8 mouse cellular contexts compared by ENCODE assay signal in genomic region chr17:46552151-46552550, GRCm38 (mm10). TPM values are rescaled to one million over a fixed set of nuclear protein-coding genes. Genes with fewer than 3 reads are reported as not detected.
DNase-seq lines count a peak whose midpoint lies in the region; ATAC-seq and TF ChIP-seq lines count a peak whose summit lies in the region.
"Had no signal": no experiment of that assay in that cellular context is flagged by ENCODE, and none has a peak within 500 bp of the region (broad histone marks: within the 10 kb centered on the region; RNA-seq: fewer than 3 reads in every experiment).

No protein-coding gene starts in this region.

- 87% methylated on average over 7 of the region's 7 CpGs for WGBS in kidney, postnatal 0 days
- 79% methylated on average over 7 of the region's 7 CpGs for WGBS in forebrain, embryonic 12.5 days

- peaks cover 39% of the 10 kb centered on the region for H3K36me3 ChIP-seq in kidney, postnatal 0 days (ENCODE audit: insufficient read depth, low read length)
- peaks cover 40% of the 10 kb centered on the region for H3K36me3 ChIP-seq in forebrain, embryonic 12.5 days (replicated peaks)
- peaks cover 7% of the 10 kb centered on the region for H3K36me3 ChIP-seq in myocyte (ENCODE audit: control insufficient read depth, insufficient read depth)

- no peak overlapping the region for H3K4me3 ChIP-seq in kidney, postnatal 0 days (replicated peaks; ENCODE audit: low read depth, low read length)
- no peak overlapping the region for H3K4me3 ChIP-seq in forebrain, embryonic 12.5 days (replicated peaks)
- peak overlapping the region; percentile 72 for H3K4me3 ChIP-seq in myocyte

- no peak for ATAC-seq in kidney, postnatal 0 days (replicated peaks; ENCODE audit: low FRiP score, low read depth)
- no peak for ATAC-seq in forebrain, embryonic 12.5 days (ENCODE audit: low FRiP score)

- no peak overlapping the region for H3K27ac ChIP-seq in kidney, postnatal 0 days
- peak overlapping the region; percentile 87 for H3K27ac ChIP-seq in forebrain, embryonic 12.5 days

- H3K4me2 ChIP-seq in kidney, postnatal 0 days (ENCODE audit: low read length) = peak overlapping the region; percentile 33; the same call in 1 of the 2 replicates
- H3K4me2 ChIP-seq in forebrain, embryonic 12.5 days = peak overlapping the region; percentile 26
- peak overlapping the region; percentile 66 for H3K4me2 ChIP-seq in myocyte (ENCODE audit: low read depth)

- no peaks in the 10 kb centered on the region for H3K27me3 ChIP-seq in kidney, postnatal 0 days (ENCODE audit: insufficient read depth, low read length)
- H3K27me3 ChIP-seq in forebrain, embryonic 12.5 days = peaks cover 14% of the 10 kb centered on the region; the same call in 1 of the 2 replicates
- no peaks in the 10 kb centered on the region for H3K27me3 ChIP-seq in myocyte (ENCODE audit: control insufficient read depth, insufficient read depth, insufficient read length)
- H3K27me3 ChIP-seq: megakaryocyte, embryonic 14.5 days had no signal

- H3K9me3 ChIP-seq in kidney, postnatal 0 days (replicated peaks; ENCODE audit: low read length) = no peaks in the 10 kb centered on the region
- H3K9me3 ChIP-seq in forebrain, embryonic 12.5 days = no peaks in the 10 kb centered on the region
- H3K9me3 ChIP-seq: megakaryocyte, embryonic 14.5 days had no signal

- H3K79me2 ChIP-seq in myocyte (ENCODE audit: control insufficient read depth, insufficient read depth) = peaks cover 46% of the 10 kb centered on the region

- TF ChIP-seq CTCF in kidney, postnatal 0 days (IDR thresholded peaks at IDR 0.05; ENCODE audit: low read depth) = no peak

- H3ac ChIP-seq in myocyte (ENCODE audit: control insufficient read depth, insufficient read length) = no peak overlapping the region

- no peak for DNase-seq in kidney, postnatal 0 days (ENCODE audit: low spot score)
- no peak for DNase-seq in kidney, adult 18-20 months
- peak; percentile 52 for DNase-seq in induced T-regulatory cell, adult 2 months (ENCODE audit: low read depth)
- no peak for DNase-seq in spleen, postnatal 10 days (ENCODE audit: low spot score in 2 of 2)
- DNase-seq in urinary bladder, postnatal 25 days (ENCODE audit: low spot score) = no peak

- TF ChIP-seq POLR2A in myocyte (IDR thresholded peaks at IDR 0.05; ENCODE audit: insufficient read length, low read depth) = no peak

- H3K9ac ChIP-seq in kidney, postnatal 0 days (ENCODE audit: low read depth, low read length) = no peak overlapping the region
- no peak overlapping the region for H3K9ac ChIP-seq in forebrain, embryonic 12.5 days

- H3K4me1 ChIP-seq in kidney, postnatal 0 days (replicated peaks; ENCODE audit: insufficient read depth, low read length) = peaks cover 31% of the 10 kb centered on the region
- H3K4me1 ChIP-seq in forebrain, embryonic 12.5 days = peaks cover 38% of the 10 kb centered on the region

TF ChIP-seq in myocyte, 11 proteins besides CTCF, POLR2A, EP300 and RAD21:
- TF ChIP-seq MYOG (IDR thresholded peaks at IDR 0.05; ENCODE audit: control insufficient read depth in 1 of 3, insufficient read depth in 1 of 3, insufficient read length in 2 of 3, low read depth in 2 of 3) (no peak), REST (IDR thresholded peaks at IDR 0.05; ENCODE audit: insufficient read depth, insufficient read length) (no peak), E2F4 (IDR thresholded peaks at IDR 0.05; ENCODE audit: insufficient read depth) (no peak), CEBPB (IDR thresholded peaks at IDR 0.05; ENCODE audit: insufficient read depth, poor library complexity, severe bottlenecking) (no peak), TCF12 (IDR thresholded peaks at IDR 0.05; ENCODE audit: insufficient read depth, poor library complexity, severe bottlenecking) (no peak), MYOD1 (IDR thresholded peaks at IDR 0.05; ENCODE audit: control insufficient read depth in 1 of 3, insufficient read length in 2 of 3, low read depth in 2 of 3) (no peak), USF1 (IDR thresholded peaks at IDR 0.05; ENCODE audit: low read depth) (no peak), TCF3 (IDR thresholded peaks at IDR 0.05; ENCODE audit: insufficient read length, low read depth) (no peak), POLR2AphosphoS2 (IDR thresholded peaks at IDR 0.05; ENCODE audit: insufficient read length, low read depth) (no peak), MAX (IDR thresholded peaks at IDR 0.05; ENCODE audit: low read depth) (no peak)

RNA-seq across cellular contexts. Expression of gene Srf, which starts 3.8 kb away (rescaled TPM):
- polyA plus RNA-seq in kidney, postnatal 0 days (2015; fragmentation: Nextera tagmentation; extraction: Ambion mirVana) = 5.5 and 6.0 TPM in 2 replicates
- polyA plus RNA-seq in forebrain, embryonic 12.5 days (2016; fragmentation: Nextera tagmentation; extraction: Ambion mirVana) = 5.0 TPM in 2 replicates
- polyA plus RNA-seq in myocyte (2012; fragmentation: generic; extraction: Trizol) = 51.1 TPM

RNA-seq across cellular contexts. Expression of gene Cul9, which starts 6.0 kb away (rescaled TPM):
- 6.0 and 6.5 TPM in 2 replicates for polyA plus RNA-seq in kidney, postnatal 0 days (2015; fragmentation: Nextera tagmentation; extraction: Ambion mirVana)
- polyA plus RNA-seq in forebrain, embryonic 12.5 days (2016; fragmentation: Nextera tagmentation; extraction: Ambion mirVana) = 9.8 and 11.3 TPM in 2 replicates
- 0.43 TPM for polyA plus RNA-seq in myocyte (2012; fragmentation: generic; extraction: Trizol)

RNA-seq across cellular contexts. Expression of gene Dnph1, which starts 55.6 kb away (rescaled TPM):
- 31.8 and 32.7 TPM in 2 replicates for polyA plus RNA-seq in kidney, postnatal 0 days (2015; fragmentation: Nextera tagmentation; extraction: Ambion mirVana)
- polyA plus RNA-seq in forebrain, embryonic 12.5 days (2016; fragmentation: Nextera tagmentation; extraction: Ambion mirVana) = 68.3 and 71.7 TPM in 2 replicates
- polyA plus RNA-seq in myocyte (2012; fragmentation: generic; extraction: Trizol) = 22.6 TPM
